Mouse (Mus musculus) neural tube, embryonic 10.5 days (tissue): ENCODE measurements around the gene Slc25a51.

Experiments used
- DNase-seq: peaks from one replicate; pipeline ENCODE4 v3.0.0-alpha.2; 2017; ENCODE audit warnings: low spot score; ENCODE audit errors: extremely low spot score

Slc25a51 gene

DNA sequence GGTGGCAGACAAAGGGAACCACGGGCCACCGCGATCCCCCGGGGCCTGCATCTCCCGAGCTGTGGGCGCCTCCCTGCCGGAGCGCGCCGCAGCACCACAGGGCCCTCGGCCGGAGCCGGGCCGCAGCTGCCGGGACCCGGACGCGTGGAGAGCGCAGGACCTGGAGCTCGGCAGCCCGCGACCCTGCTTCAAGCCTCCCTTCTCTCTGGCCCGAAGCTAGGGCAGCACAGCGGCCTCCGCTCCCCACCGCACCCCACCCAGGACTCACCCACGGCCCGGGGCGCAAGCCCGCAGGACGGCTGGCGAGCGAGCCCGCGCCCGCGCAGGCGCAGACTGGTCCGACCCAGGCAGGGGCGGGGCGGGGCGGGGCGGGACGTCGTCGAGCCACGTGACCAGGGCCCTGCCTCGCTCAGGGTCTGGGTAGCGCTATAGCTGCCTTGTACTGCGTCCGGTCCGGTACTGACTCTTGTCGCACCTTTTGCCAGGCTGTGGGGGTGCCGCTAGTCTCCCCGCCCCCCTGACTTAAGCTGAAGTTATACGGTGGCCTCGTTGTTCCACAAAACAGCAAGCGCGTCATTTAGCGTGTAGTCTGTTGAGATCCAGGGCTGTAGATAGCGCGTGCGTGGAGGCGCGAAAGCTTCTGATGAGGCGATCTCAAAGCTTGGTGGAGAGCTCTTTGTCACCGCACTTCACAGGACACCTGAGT lies at the start of gene Slc25a51:
Gene Slc25a51, minus strand, starts transcription at position 340 of the 706 bp plus-strand sequence.
- DNase-seq, result peak; percentile 94

DNA sequence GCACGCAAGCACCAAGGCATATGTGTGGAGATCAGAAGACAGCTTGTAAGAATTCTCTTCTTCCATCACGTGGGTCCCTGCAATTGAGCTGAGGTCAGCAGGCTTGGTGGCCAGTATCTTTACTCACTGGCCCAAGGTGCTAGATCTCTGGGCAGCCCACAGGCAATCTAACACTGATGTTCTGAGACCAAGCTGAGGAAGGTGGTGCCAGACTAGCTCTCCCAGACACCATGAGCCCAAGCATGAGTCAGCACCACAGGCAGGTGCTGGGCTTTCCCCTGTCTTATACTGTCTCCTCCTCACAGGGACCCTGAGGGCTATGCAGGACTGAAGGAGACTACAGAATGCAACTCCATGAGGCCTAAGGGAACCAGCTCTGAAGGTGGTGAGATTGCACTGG lies 49.0 kb upstream of the Slc25a51 start:
- no peak for DNase-seq

DNA sequence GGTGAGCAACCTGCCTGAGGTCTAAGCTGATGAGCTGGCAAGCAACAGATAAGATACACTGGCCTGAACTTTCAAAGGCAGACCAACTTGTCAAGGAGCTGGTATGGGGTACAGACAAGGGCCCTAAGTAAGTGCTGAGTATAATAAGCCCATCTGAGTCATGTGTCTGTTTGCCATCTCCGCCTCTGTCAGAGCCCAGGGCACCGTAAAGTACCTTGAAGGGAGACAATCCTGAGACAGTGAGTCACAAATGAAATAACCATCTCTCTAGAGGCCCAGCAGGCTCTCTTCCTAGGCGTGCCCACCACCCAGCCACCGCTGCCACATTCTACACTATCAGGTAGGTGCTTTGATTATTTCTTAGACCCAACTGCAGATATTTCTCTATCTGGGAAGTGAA lies 46.4 kb upstream of the Slc25a51 start:
- DNase-seq, result no peak

DNA sequence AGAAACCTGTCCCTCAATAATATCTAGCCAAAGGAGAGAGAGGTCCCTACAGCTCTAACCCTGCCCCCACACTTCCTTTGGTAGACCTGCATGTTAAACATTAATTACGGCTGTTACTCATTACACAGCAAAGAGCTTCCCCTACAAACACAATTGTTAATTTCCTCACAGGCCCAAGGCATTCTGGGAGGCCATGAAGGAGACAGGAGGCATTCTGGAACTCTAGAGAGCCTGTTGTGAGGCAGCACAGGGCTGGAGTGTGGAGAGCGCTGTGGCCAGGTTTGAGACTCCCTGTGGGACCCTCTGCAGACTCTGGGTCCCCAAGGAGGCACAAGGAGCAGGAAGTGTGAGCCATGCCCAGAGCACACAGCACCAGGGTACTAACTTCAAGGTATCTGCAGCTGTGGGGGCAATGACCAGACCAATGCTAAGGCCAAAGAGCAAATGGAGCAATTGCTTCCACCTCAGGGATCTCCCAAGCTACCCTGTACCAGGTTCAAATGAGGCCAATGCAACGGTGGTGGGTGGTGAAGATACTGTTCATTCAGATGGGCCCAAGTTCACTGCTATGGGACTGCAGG lies 44.8 kb upstream of the Slc25a51 start:
- DNase-seq, result no peak

DNA sequence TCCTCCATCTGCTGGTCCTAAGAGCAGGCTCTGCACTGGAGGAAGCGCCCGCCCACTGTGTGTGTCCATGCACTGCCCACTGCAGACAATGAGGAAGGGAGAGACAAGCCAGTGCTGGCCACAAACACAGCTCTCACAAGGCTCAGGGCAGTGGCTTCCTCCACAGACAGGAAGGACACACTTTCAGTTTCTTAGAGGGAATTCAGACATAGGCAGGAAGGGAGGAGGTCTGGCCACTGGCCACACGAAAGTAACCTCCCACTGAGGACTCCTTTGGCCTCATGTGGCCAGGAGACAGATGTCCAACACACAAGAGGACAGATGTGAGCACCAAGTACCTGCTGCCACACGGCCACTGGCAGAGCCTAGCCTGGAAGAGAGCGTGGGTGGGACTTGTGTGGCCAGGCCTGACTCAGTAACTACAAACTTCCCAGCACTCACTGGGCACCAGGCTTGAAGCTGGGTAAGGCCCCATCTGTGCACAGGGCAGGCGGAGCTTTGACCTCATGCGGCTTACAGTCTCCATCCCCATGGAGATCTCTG lies 44.1 kb upstream of the Slc25a51 start:
- no peak for DNase-seq

DNA sequence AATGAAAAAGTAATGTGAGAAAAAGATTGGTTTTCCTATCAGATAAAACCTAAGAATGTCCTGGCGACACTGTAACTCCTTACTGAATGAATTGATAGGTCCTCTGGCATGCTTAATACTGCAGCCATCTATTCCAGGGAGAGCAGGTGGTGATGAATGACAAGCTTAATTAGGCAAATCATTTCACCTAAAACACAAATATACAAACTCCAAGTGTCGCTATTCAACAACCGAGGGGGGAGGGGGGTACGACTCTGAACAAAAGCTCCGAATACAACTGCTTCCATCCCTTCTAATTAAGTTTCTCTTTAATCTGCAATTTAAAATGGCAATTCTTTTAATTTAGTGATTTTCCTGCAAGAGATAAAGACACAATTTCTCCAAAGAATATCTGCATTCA lies 40.4 kb upstream of the Slc25a51 start:
- no peak for DNase-seq

DNA sequence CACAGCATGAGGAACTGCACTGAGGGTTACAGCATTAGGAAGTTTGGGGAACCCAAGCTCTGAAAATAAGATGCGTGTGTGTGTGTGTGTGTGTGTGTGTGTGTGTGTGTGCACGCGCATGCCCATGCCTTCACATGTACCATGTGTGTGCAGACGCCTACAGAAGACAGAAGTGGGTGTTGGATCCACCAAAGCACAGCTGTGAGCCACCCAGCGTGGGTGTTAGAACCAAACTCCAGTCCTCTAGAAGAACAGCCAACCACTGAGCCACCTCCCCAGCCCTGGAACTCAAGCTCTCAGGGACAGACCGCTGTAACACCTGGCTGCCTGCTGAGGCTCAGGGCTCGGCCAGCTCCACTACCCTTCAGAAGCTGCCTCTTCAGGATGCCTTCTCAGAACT lies 39.9 kb upstream of the Slc25a51 start:
- no peak for DNase-seq

DNA sequence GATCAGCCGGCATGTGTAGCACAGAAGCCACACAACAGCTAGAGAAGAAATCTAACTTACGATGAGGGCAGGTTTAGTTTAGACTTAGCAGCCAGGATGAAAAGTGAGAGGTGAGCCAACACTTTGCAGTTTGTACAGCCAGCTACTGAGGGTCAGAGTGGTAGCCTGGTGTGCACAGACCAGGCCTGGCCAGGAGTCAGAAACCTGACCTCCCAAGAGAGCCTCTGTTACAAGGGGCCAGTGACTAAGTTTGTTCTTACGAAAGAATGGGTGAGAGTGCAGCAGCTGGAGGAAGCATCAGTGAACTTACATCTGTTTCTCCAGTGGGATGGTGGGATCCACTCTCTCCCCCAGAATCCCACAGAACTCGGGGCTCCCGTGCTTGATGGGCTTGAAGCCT lies 38.6 kb upstream of the Slc25a51 start:
- no peak for DNase-seq

DNA sequence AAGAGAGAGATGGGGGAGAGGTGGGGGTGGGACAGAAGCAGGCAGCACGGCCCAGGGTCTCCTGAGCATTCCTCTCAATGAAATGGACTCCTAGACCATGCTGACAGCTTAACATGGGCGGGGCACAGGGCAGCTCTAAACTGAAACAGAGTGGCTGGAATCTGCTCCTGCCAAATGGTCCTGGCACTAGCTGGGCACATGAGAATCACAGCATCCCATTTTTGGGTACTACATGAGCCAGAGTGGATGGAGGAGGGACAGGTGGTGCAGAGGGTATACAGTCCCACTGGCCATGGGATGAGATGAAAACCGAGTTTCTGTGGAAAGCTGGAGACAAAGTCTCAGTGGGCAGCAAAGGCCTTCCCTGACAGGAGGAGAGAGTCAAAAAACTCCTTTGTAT lies 36.7 kb upstream of the Slc25a51 start:
- no peak for DNase-seq

DNA sequence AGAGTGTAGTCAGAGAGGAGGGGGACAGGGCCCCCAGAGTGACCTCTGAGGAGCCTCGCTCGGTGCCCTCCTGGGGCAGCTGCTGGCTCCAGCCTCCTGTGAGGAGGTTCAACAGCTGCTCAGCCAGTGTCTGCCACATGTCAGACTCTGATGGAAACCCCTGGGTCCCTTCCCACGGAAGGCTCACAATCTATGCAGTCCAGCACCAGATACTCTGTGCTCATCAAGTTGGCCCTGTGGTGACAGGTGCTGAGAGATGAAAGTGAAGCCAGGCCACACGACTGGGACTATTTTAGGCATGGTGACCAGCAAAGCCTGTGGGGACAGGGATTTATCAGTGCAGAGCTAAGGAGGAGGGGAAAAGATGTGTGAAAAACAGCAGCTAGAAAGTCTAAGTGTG lies 36.2 kb upstream of the Slc25a51 start:
- no peak for DNase-seq

DNA sequence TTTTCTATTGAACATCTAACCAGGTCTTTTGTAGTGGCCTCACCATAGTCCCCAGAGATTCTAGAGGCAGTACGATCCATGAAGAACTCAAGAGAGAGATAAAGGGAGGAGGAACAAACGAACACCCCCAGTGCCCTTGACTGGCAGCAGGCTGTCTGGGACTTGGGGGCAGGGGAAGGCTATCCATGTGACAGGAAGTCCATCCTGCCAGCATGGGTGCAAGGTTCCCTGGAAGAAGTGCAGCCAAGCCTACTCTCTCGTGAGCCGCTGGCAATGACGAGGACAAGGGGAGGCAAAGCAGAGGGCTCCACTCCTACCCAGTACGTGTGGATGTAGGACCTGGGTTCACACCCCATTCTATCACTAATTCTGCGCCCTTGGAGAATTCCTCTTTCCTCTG lies 35.1 kb upstream of the Slc25a51 start:
- DNase-seq, result no peak

DNA sequence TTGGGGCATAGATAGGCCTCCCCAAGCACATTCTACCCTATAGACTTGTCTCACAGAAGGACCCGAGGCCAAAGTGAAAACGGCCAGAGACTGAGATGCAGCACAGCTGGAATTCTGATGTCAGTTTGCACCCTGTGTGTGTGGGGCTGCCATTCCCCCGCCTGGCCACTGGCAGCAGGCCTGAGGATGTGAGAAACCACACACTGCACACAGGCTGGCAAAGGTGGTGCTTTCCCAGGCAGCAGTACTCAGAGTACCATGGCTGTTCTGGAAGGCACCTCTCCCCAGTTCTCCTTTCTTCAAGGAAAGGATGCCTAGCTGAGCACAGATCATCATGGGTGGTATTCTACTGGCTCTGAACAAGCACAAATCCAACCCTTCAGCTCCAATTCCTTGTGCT lies 33.7 kb upstream of the Slc25a51 start:
- no peak for DNase-seq

DNA sequence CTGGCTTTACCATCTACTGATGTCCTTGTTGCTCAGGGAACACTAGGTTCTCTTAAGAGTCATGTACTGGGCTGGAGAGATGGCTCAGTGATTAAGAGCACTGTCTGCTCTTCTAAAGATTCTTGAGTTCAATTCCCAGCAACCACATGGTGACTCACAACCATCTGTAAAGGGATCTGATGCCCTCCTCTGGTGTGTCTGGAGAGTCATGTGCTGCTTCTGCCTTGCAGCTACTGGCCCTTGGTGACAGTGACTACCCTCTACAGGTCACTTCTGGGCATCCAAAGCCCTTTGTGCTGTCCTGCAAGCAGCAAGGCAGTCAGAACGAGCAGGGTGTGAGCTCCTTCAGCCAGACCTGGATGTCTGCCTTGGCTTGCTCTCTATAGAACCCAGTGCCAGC lies 33.2 kb upstream of the Slc25a51 start:
- no peak for DNase-seq

DNA sequence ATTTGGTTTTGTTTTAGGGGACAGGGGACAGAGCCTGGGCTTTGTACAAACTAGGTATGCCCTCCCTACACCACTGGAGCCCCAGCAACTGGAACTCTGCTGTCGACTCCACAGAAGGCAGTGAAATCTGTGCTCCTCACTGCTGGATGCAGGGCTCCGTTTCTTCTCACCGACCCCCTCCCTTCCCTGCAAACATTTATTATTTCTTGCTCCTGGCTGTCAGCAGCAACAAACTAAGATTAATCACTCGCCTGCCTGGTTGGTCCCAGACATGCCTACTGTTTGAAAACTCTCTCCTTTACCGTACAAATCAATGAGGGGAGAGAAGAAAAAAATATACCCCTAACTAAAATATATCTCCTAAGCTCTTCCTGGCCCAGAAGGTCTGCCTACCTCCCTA lies 30.7 kb upstream of the Slc25a51 start:
- DNase-seq, result no peak

DNA sequence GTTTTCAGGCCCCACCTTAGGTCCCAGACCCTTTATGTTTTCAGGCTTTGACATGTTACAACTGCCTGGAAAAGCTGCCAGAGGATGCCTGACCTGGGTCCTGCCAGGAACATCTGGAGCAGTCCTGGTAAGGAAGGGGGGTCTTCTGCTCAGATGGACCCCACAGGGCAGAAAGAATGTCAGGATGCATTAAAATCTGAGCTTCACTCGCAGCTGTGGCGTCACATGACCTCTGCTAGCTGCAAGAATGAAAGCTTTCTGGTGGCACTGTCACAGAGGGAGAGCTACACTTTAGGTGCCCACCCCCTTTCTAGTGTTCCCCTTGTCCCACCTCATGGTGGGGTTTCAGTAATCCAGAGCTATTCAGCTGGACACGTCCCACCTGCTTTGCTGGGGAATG lies 28.4 kb upstream of the Slc25a51 start:
- DNase-seq, result no peak

DNA sequence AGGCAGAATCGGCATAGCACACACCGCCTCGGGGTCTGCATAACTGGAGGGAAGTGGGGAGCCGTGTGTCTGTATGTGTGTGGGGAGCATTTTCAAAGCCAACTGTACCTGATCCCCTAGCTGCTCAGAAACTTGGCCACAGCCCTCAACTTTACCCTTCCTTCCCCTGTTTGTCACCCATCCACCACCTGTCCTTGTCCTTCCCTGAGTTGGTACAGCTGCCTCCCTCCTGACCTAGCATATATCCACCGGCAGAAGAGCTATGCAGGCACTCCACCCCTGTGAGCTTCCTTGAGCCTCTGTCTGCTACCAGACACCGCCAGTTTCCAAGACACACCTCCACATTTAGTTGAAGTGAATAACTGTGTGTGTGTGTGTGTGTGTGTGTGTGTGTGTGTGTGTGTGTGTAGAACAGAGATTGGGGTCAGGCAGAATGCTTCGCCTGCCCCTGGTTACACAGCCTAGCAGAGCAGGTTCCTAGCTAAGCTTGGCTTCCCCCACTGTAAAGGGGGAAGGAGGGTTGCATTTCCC lies 27.9 kb upstream of the Slc25a51 start:
- no peak for DNase-seq

DNA sequence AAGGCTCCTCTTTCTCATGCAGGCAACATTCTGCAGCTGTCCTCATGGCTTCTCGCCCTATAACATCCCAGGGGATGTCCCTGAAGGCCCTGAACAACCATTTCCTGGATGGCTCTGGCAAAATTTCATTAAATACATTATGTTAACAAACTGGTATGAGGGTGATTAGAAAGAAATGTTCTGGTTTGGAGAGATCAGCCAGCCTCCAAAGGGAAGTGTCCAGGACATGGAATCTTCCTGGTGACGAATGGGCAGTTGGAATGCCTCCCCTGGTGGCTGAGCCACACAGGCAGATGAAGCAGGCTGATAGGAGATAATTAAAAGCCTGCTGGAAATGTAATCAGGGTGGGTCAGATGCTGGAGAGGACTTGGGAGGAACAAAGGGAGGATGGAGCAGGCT lies 27.3 kb upstream of the Slc25a51 start:
- no peak for DNase-seq

DNA sequence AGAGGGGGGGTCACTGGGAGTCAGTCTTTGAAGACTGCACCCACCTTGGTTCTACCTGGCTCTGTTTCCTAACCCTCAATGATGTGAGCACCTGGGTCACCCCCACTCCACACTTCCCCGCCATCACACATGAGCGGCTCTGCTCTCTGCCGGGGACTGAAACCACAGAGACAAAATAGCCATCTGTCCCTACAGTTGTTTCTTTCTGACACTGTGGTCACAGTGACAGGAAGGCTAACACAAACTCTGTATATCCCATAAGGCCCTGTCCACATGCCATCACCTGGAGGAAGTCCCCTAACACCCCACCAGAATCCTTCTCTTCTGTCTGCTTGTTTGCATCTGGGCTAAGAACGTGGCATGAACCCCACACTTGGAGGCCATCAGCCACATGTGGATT lies 26.1 kb upstream of the Slc25a51 start:
- DNase-seq, result no peak

DNA sequence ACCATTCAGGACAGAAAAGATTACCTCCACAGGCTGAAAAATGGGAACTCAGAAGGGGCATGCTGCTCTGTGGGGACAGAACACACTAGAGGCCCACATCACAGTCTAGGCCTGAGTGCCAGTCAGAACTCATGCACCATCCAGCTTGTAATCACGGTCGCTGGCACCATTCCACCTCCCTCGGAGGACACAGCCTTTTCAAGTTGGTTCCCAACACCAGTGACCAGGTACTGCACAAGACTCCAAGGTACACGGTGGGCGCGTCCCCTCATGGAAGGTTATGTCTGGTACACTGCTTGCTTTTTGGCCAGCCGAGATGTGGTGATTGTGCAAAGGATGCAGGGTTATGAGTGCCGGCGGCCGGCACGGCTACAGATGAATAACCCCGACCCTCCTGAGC lies 25.5 kb upstream of the Slc25a51 start:
- DNase-seq, result no peak

DNA sequence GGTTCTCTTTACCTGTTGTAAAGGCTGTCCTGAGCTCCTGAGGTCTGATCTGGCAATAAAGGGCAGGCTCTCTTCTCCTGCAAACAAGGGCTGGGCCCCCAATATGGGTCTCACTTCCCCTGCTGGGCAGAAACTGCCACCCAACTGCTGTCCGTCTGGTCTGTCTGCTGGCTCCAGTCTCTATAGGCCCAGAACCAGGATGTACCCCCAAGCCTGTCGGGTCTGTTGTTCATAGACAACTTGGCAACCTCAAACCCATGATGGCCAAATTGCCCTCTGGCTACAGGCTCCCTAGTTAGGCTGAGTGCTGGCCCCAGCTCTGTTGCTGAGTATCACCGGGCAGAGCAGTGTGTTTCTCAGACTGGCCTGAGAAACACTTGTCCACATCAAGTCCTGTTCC lies 23.2 kb upstream of the Slc25a51 start:
- DNase-seq, result no peak

DNA sequence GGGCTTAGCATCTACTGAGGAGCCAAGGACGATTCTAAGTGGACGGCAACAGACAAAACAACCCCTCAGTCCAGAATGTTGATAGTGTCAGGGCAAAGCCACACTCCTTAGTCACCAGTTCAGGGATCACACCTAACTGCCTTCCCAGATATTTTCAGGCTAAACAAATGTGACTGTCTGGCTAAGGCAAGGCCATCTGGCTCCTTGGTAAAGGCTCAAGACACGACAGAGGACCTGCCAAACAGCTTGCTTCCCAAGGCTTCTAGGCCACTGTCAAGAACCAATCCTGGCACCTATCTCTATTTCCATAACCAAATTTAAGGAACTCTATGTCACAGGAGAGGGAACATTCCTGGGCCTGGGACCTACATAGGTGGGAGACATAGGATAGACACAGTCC lies 22.8 kb upstream of the Slc25a51 start:
- no peak for DNase-seq

DNA sequence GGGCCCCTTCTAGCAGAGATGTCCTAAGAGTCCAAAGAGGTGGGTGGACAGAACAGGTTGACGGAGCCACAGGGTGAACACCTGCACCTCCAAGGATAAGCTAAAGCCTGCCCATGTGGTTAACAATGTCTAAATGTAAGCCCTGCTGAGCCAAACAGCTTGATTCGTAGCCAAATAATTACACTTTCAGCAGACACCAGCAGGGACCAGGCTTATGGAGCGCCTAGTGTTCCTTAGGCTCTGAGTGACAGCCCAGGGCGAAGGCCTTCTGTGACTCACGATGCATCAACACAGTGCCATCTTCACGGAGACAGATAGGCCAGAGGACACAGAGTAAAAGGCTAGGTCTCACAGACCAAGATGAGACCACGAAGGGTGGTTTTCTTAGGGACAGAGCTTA lies 20.9 kb upstream of the Slc25a51 start:
- DNase-seq, result no peak
